Mouse (Mus musculus): ENCODE results near the gene Rap1gap. TPM values are rescaled to one million over a fixed set of nuclear protein-coding genes. Genes with fewer than 3 reads are reported as not detected.

Rap1gap gene
- polyA plus RNA-seq, 1 experiment from 2014 or later: 22.7 TPM

DNA sequence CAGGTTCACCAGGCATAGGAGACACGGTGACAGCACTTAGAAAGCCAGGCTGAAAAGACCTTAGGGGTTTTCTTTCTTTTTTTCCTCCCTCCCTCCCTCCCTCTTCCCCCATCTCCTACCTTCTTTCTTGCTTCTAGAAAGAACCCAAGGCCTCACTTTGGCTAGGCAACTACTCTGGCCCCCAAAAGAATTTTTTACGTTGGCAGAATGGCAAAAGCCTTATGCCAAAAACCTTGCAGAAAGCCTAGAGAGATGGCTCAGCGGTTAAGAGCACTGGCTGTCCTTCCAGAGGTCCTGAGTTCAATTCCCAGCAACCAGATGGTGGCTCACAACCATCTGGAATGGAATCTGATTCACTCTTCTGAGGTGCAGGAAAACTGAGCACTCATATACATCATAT lies 100.1 kb downstream of the Rap1gap start:
- Histone ChIP-seq H3K27me3 (replicated peaks) (no peaks in the 10 kb centered on the region), H3K9me3 (no peaks in the 10 kb centered on the region), H3K27ac (no peak overlapping the region), H3K9ac (no peak overlapping the region), H3K4me2 (replicated peaks) (no peak overlapping the region), H3K4me3 (replicated peaks) (no peak overlapping the region), H3K4me1 (replicated peaks) (peaks cover 16% of the 10 kb centered on the region), H3K36me3 (no peaks in the 10 kb centered on the region)
- ATAC-seq: no peak
- 78% methylated on average over 3 of the region's 3 CpGs for WGBS

DNA sequence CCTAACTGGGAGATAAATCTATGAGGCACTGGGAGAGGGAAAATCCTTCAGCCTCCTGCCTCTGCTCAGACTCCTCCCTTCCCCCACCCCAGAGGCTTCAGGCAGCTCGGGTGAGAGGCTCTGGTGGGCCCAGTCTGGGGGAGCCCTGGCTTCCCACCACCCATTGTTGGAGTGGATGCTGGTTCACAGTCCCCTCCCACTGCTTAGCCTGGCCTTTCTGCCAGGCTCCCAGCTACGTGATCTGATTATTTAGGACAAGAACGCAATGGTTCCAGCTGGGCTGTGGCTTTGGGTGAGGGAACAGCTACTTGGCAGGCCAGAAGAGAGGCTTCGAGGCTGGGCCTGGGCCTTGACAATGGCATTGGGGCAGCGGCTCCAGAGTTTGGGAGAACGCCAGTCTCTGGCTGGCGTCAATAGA lies 101.0 kb downstream of the Rap1gap start:
- H3K36me3 ChIP-seq: no peaks in the 10 kb centered on the region
- H3K9ac ChIP-seq: no peak overlapping the region
- H3K4me1 ChIP-seq (replicated peaks): peaks cover 16% of the 10 kb centered on the region
- no peak overlapping the region for H3K4me2 ChIP-seq (replicated peaks)
- peak; percentile 75 for ATAC-seq
- H3K4me3 ChIP-seq (replicated peaks): no peak overlapping the region
- H3K9me3 ChIP-seq: no peaks in the 10 kb centered on the region
- peak overlapping the region; percentile 42 for H3K27ac ChIP-seq
- H3K27me3 ChIP-seq (replicated peaks): no peaks in the 10 kb centered on the region
- WGBS: 53% methylated on average over 7 of the region's 7 CpGs

GRCm38 (mm10) chr4:137766365-137766764 lies 101.8 kb downstream of the Rap1gap start:
- no peak for ATAC-seq
- no peaks in the 10 kb centered on the region for H3K36me3 ChIP-seq
- WGBS: 35% methylated on average over 5 of the region's 5 CpGs

DNA sequence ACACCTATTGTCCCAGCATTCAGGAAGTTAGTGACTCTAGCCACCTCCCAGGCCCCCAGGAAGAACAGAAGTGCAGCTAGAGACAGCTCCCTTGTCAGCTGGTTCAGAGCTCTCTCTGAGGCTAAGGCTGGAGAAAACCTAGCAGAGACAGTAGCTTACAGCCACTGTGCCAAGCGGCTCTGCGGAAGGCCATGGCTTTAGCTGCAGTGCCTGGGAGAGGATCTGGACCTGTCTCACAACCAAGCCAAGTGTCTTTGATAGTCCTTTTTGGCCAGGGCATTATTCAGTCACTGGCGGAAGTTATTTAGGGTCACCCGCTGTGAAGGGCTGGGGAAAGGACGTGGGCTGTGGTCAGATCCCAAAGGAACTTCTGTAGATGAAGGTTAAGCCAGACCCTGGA lies 103.9 kb downstream of the Rap1gap start:
- no peak overlapping the region for H3K9ac ChIP-seq
- H3K4me2 ChIP-seq (replicated peaks): no peak overlapping the region
- WGBS: 82% methylated on average over 5 of the region's 5 CpGs
- ATAC-seq: no peak
- H3K27me3 ChIP-seq (replicated peaks): no peaks in the 10 kb centered on the region
- no peak overlapping the region for H3K4me3 ChIP-seq (replicated peaks)
- H3K9me3 ChIP-seq: no peaks in the 10 kb centered on the region
- H3K4me1 ChIP-seq (replicated peaks): peaks cover 27% of the 10 kb centered on the region
- no peaks in the 10 kb centered on the region for H3K36me3 ChIP-seq
- H3K27ac ChIP-seq: no peak overlapping the region

More at GRCm38 (mm10) chr4:137766365-137766764, 101.8 kb downstream of the Rap1gap start:
- Histone ChIP-seq H3K4me2 (replicated peaks) (no peak overlapping the region), H3K27me3 (replicated peaks) (no peaks in the 10 kb centered on the region), H3K4me1 (replicated peaks) (peaks cover 21% of the 10 kb centered on the region), H3K4me3 (replicated peaks) (no peak overlapping the region), H3K9ac (no peak overlapping the region), H3K9me3 (no peaks in the 10 kb centered on the region), H3K27ac (peak overlapping the region; percentile 42; the same call in 1 of the 2 replicates)

DNA sequence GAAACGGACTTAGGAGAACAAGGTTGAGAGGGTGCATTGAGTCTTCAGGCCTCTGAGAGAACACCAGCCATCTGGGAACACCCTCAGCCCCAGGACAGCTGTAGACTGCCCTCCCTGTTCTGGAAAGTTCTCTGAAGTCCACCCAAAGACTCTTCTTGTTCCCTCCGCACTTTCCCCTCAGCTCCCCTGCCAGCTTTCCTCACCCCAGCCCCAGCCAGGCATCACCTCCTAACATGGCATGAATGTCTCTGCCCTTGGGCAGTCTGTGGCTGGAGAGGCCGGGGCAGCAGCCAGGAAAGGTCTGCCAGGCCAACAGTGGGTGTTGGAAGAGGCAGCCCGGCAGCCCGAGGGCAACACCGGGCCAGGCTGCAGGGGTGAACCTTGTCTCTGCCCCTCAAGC lies 104.3 kb downstream of the Rap1gap start:
- Histone ChIP-seq H3K9ac (no peak overlapping the region), H3K27me3 (replicated peaks) (no peaks in the 10 kb centered on the region), H3K4me2 (replicated peaks) (no peak overlapping the region), H3K27ac (no peak overlapping the region), H3K36me3 (no peaks in the 10 kb centered on the region), H3K4me1 (replicated peaks) (peaks cover 27% of the 10 kb centered on the region), H3K9me3 (no peaks in the 10 kb centered on the region), H3K4me3 (replicated peaks) (no peak overlapping the region)
- ATAC-seq: no peak
- 76% methylated on average over 6 of the region's 6 CpGs for WGBS

DNA sequence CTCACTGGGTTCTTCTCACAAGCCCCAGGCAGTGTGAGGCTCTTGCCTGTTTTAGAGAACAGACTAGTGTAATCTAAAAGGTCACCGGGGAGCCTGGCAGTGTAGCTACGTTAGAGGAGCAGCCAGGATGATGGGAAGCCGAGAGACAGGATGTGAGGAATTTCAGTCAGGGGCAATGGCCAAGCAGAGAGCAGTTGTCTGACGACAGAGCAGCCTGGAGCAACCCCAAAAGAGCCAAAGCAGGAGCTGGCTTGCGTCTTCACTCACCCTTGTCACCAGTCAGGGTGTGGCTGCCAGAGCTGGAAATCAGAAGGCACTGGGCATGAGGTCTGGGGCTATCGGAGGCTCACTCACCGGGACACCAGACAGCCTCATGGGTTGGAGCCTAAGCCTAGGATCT lies 105.1 kb downstream of the Rap1gap start:
- no peak overlapping the region for H3K27ac ChIP-seq

DNA sequence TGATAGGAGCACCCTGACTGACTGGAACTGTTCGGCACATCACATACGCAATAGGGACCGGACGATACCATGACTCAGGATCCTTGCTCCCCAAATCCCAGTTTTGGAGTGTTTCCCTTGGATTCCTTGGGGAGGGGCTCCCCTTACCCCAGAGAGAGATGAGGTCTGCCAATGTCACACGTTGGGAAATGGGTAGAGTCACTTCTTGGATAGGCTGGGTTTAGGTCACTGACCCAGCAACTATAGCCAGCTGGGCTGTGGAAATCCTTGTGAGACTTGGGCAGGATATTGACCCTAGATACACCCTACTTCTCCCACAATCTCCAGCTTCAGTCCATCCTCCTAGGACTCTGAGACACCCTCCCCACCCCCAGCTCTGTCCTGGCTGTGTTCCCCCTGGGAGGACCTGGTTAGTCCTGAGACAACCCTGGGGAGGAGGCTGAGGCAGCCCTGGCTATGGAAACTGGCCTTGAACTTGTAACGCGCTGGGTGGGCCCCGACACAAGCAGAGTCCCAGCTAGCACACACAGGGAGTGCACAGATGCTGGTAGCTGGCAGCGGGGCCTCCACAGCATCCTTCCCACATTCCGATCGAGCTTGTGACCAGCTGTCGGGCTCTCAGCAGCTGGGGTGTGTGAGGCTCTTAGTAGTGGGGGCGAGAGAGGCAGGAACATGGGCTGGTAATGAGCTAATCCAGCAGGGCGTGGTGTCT lies 106.5 kb downstream of the Rap1gap start:
- ATAC-seq: peak; percentile 69

More for the DNA sequence above, 105.1 kb downstream of the Rap1gap start:
- Histone ChIP-seq H3K4me2 (replicated peaks) (no peak overlapping the region), H3K9ac (no peak overlapping the region), H3K9me3 (no peaks in the 10 kb centered on the region), H3K27me3 (replicated peaks) (no peaks in the 10 kb centered on the region), H3K4me3 (replicated peaks) (no peak overlapping the region), H3K4me1 (replicated peaks) (peaks cover 27% of the 10 kb centered on the region), H3K36me3 (no peaks in the 10 kb centered on the region)
- no peak for ATAC-seq
- WGBS: 42% methylated on average over 7 of the region's 7 CpGs

DNA sequence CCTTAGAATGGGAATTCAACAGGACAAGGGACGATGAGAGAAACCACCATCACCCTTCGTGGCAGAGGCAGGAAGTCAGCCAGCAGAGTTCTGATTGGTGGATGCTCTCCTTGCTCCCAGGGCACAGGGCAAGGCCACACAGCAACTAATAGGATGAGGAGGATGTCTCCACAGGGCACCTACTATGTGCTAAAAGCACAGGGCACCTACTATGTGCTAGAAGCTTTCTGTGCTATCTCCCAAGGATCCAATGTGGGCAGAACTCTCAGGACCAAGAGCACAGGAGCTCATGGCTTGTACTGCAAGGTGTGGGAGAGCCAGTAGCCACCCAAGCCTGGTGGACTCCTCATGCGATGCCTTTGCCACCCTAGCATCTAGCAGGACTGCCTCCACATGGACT lies 107.2 kb downstream of the Rap1gap start:
- 64% methylated on average over 3 of the region's 3 CpGs for WGBS
- Histone ChIP-seq H3K36me3 (no peaks in the 10 kb centered on the region), H3K27me3 (replicated peaks) (no peaks in the 10 kb centered on the region), H3K4me3 (replicated peaks) (no peak overlapping the region), H3K4me1 (replicated peaks) (peaks cover 10% of the 10 kb centered on the region), H3K9ac (no peak overlapping the region), H3K4me2 (replicated peaks) (no peak overlapping the region), H3K9me3 (no peaks in the 10 kb centered on the region), H3K27ac (no peak overlapping the region)
- no peak for ATAC-seq

More for the DNA sequence above, 106.5 kb downstream of the Rap1gap start:
- Histone ChIP-seq H3K27ac (no peak overlapping the region), H3K4me3 (replicated peaks) (no peak overlapping the region), H3K4me2 (replicated peaks) (no peak overlapping the region), H3K36me3 (no peaks in the 10 kb centered on the region), H3K9ac (no peak overlapping the region), H3K9me3 (no peaks in the 10 kb centered on the region), H3K4me1 (replicated peaks) (peaks cover 17% of the 10 kb centered on the region), H3K27me3 (replicated peaks) (no peaks in the 10 kb centered on the region)
- WGBS: 65% methylated on average over 14 of the region's 14 CpGs

DNA sequence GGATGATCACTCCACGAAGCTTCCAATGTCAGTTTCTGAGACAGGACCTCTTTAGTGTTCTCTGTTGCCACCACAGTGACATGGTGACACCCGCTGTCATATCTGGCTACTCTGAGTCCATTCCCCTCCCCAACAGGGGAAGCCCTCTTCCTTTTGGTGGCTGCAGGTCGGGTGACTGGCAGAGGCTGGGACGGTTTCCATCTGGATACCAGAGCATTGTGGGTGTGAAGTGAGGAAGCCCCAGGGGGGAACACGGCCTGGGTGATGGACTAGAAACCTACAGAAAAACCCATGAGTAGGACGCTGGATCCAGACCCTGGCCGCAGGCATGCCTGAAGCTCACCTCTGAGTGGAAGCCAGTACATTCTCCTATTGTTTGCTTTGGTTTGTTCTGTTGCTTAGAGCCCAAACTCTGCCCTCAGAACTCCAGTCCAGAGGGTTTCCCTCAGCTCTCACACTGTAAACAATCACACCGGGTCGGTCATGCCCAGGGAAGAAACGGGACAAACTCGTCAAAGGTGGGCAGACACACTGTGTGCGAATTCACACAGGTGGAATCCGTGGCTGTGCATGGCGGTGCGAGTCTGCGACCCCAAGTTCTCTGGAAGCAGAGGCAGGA lies 108.0 kb downstream of the Rap1gap start:
- Histone ChIP-seq H3K4me3 (replicated peaks) (no peak overlapping the region), H3K27ac (no peak overlapping the region), H3K4me1 (replicated peaks) (peaks cover 10% of the 10 kb centered on the region), H3K9me3 (no peaks in the 10 kb centered on the region), H3K27me3 (replicated peaks) (no peaks in the 10 kb centered on the region), H3K9ac (no peak overlapping the region), H3K4me2 (replicated peaks) (no peak overlapping the region), H3K36me3 (no peaks in the 10 kb centered on the region)
- ATAC-seq: no peak
- WGBS: 78% methylated on average over 16 of the region's 16 CpGs

DNA sequence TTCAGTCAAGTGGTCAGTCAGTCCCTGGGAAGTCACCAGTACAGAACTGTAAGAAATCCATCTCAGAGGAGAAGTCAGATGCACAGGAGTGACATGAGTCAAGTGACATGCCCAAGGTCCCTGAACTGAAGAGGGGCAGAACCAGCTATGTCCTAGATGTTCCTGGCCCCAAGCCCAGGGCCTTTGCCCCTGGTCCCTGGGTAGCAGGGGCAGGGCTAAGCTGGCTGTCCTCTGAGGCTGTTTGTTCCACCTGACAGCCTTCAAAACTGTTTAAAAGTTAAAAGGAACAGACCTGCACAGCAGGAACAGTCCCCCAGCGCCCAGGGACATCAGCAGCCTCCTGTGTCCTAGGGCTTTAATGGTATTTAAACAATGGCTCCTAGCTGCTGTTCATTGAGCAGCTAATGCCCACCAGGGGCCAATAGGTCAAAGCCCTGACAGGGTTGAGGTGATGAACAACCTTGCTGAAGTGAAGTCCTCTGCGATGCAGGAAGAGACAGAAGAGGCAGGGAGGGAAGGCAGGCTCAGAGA lies 108.9 kb downstream of the Rap1gap start:
- ATAC-seq: no peak
- Histone ChIP-seq H3K27me3 (replicated peaks) (no peaks in the 10 kb centered on the region), H3K27ac (no peak overlapping the region), H3K4me3 (replicated peaks) (no peak overlapping the region), H3K9ac (no peak overlapping the region), H3K36me3 (no peaks in the 10 kb centered on the region), H3K4me1 (replicated peaks) (peaks cover 10% of the 10 kb centered on the region), H3K4me2 (replicated peaks) (no peak overlapping the region), H3K9me3 (no peaks in the 10 kb centered on the region)
- WGBS: 46% methylated on average over 2 of the region's 2 CpGs

GRCm38 (mm10) chr4:137774013-137774412 lies 109.5 kb downstream of the Rap1gap start:
- 58% methylated on average over 5 of the region's 5 CpGs for WGBS
- Histone ChIP-seq H3K4me1 (replicated peaks) (peaks cover 10% of the 10 kb centered on the region), H3K36me3 (no peaks in the 10 kb centered on the region), H3K9ac (no peak overlapping the region), H3K27ac (no peak overlapping the region), H3K4me2 (replicated peaks) (no peak overlapping the region), H3K9me3 (no peaks in the 10 kb centered on the region), H3K4me3 (replicated peaks) (no peak overlapping the region), H3K27me3 (replicated peaks) (no peaks in the 10 kb centered on the region)
- peak; percentile 19; the same call in 1 of the 2 replicates for ATAC-seq

- H3K9ac ChIP-seq: no peak overlapping the region
- H3K4me2 ChIP-seq (replicated peaks): no peak overlapping the region
- peaks cover 10% of the 10 kb centered on the region for H3K4me1 ChIP-seq (replicated peaks)
- ATAC-seq: peak; percentile 34; the same call in 1 of the 2 replicates
- no peaks in the 10 kb centered on the region for H3K36me3 ChIP-seq
- no peak overlapping the region for H3K27ac ChIP-seq
- WGBS: 73% methylated on average over 6 of the region's 6 CpGs
- no peaks in the 10 kb centered on the region for H3K27me3 ChIP-seq (replicated peaks)
- H3K4me3 ChIP-seq (replicated peaks): no peak overlapping the region
- no peaks in the 10 kb centered on the region for H3K9me3 ChIP-seq
These were observed 110.0 kb downstream of the Rap1gap start for GRCm38 (mm10) chr4:137774505-137774904.
